Mouse (Mus musculus) left cerebral cortex, adult 6 months (tissue): ENCODE results near the gene Gorasp2. TPM values are rescaled to one million over a fixed set of nuclear protein-coding genes. Genes with fewer than 3 reads are reported as not detected.

Experiments
- long read RNA-seq, 2 experiments: library from polyadenylated mRNA; unstranded; transcript quantifications; one replicate each; pipeline ENCODE4 v2.0.0; 2019 to 2020
- polyA plus RNA-seq: library from polyadenylated mRNA; unstranded; fragments of <200 nt; fragmentation: Nextera tagmentation; gene quantifications from 2 replicates; pipeline ENCODE4 v1.2.3, GENCODE M21; 2021

Gorasp2 gene
- polyA plus RNA-seq, result 85.3 and 106 TPM in 2 replicates
- long read RNA-seq, experiment 1, transcript Gorasp2-201 (10 exons, 2,238 nt), result major isoform, 588 of 667 reads
- long read RNA-seq, experiment 1, partial matches to known transcripts, result 29 of 667 reads
- long read RNA-seq, experiment 1, other reads (novel, unspliced or antisense), result 44 of 667 reads
- long read RNA-seq, experiment 2, transcript Gorasp2-201 (10 exons, 2,238 nt), result major isoform, 53 of 88 reads
- long read RNA-seq, experiment 2, partial matches to known transcripts, result 23 of 88 reads
- long read RNA-seq, experiment 2, other reads (novel, unspliced or antisense), result 7 of 88 reads

DNA sequence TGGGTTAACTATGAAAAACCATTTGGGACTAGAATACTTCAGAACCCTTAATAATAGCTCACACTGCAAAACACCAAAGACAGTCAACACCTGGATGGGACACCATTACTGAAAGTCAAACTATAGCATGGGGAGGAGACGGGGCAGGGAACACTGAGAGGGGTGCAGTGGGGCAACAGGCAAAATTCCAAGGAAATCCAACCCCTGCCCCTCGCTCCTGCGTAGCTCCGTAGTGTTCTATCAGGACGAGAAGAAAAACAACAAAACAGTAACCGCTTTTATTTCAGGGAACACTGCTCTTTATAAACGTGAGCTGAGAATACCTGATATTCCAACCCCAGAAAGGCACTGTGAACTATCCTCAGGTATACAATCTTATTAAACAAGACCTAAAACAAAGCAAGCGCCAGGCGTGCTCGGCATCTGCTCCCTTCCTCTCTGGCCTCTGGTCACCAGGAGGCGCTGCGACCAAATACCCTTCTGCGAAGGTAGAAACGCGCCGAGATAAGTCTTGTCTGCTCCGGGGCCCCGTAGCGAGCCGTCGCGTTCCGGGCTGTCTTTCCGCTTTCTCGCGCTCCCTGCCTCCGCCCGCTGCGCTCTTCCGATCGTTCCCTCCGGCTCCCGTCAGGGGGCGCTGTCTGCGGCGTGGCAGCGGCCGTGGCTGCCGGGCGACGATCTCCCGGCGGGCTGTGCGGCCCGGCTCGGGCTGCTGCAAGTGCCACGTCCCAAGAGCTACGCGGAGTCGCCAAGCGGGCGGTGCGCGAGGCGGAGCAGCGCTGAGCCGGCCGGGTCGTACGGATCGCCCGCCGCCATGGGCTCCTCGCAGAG is at the start of gene Gorasp2:
Gene Gorasp2 (plus strand): TSS at position 690 of the 828 bp plus-strand sequence.

DNA sequence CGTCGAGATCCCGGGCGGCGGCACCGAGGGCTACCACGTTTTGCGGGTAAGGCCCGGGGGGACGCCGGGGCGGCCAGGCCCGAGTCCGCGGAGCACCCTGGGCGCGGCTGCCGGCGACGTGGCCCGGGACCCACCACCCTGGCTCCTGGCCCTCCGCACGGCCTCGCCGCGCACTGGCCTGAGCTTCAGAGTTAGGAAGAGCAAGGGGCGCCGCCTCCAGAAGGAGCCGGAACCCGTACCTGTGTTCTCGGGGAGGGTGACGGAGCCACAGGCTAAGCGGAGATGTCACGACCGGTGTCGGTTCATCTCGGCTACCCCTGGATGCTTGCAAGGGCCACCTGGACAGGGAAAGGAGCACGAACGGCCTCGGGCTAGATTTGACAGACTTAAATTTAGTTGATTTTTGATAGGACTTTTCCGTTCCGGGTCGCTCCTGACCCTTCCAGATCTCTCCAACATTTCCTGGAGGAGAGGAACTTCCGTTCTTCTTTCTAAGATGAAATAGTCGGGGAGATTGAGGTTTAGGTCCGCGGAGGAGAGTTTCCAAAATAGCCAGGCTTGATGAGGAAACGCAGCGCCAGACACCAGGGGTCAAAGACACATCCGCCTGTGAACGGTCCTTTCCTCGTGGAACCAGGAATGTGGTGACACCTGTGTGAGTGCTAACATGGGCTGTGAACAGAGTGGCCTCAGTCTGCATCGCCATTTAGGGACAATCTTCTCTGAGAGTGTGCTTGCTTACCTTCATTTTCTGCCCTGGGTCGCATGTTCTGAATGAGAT is 529 bp downstream of the Gorasp2 start, which contains the start of gene Gm26558:
Gene Gm26558 (minus strand): TSS at position 394 of the 781 bp plus-strand sequence.

Other genes starting within 250 kb of the Gorasp2 start
- 0.58 TPM in 1 of 2 replicates, not detected in the other for gene Sp5, start 186.7 kb upstream of the Gorasp2 start, polyA plus RNA-seq
- 1.3 and 1.4 TPM in 2 replicates for gene Erich2, start 152.8 kb upstream of the Gorasp2 start, polyA plus RNA-seq
- gene Gad1, start 108.5 kb upstream of the Gorasp2 start, polyA plus RNA-seq, result 142 and 198 TPM in 2 replicates
- gene Gm26558, start 532 bp downstream of the Gorasp2 start, polyA plus RNA-seq, result 1.5 and 2.6 TPM in 2 replicates
- 18.1 and 28.5 TPM in 2 replicates for gene Tlk1, start 164.2 kb downstream of the Gorasp2 start, polyA plus RNA-seq